Mouse (Mus musculus): ENCODE measurements at regions not wholly inside any gene's neighbourhood (a gene's known extent, or its start where the extent isn't known, plus 50 kb on each side); places are given as distances from the start of the nearest gene placed in this dataset.

- Histone ChIP-seq H3K9ac (ENCODE audit: low read depth, low read length) (no peak overlapping the region), H3K4me1 (ENCODE audit: control insufficient read depth, insufficient read depth, low read depth, low read length) (no peaks in the 10 kb centered on the region), H3K27ac (ENCODE audit: low read depth, low read length) (no peak overlapping the region), H3K27me3 (replicated peaks; ENCODE audit: control insufficient read depth, insufficient read depth, low read length) (no peaks in the 10 kb centered on the region; the same call in 1 of the 2 replicates), H3K9me3 (ENCODE audit: control insufficient read depth, low read length) (peaks cover 4% of the 10 kb centered on the region; the same call in 1 of the 2 replicates), H3K4me2 (ENCODE audit: low read length) (no peak overlapping the region), H3K36me3 (ENCODE audit: control insufficient read depth, insufficient read depth, low read length) (no peaks in the 10 kb centered on the region), H3K4me3 (ENCODE audit: low read length) (no peak overlapping the region)
- WGBS: 72% methylated on average over 8 of the region's 8 CpGs
- ATAC-seq: no peak
Observed at GRCm38 (mm10) chr9:61186541-61187420, 185.4 kb upstream of the Tle3 start.

- Histone ChIP-seq H3K9me3 (ENCODE audit: control insufficient read depth, low read length) (peaks cover 4% of the 10 kb centered on the region; the same call in 1 of the 2 replicates), H3K36me3 (ENCODE audit: control insufficient read depth, insufficient read depth, low read length) (no peaks in the 10 kb centered on the region), H3K9ac (ENCODE audit: low read depth, low read length) (no peak overlapping the region), H3K4me3 (ENCODE audit: low read length) (no peak overlapping the region), H3K4me1 (ENCODE audit: control insufficient read depth, insufficient read depth, low read depth, low read length) (no peaks in the 10 kb centered on the region), H3K27me3 (replicated peaks; ENCODE audit: control insufficient read depth, insufficient read depth, low read length) (no peaks in the 10 kb centered on the region; the same call in 1 of the 2 replicates), H3K4me2 (ENCODE audit: low read length) (no peak overlapping the region), H3K27ac (ENCODE audit: low read depth, low read length) (no peak overlapping the region)
- no peak for ATAC-seq
- WGBS: 36% methylated on average over 3 of the region's 3 CpGs
Observed at GRCm38 (mm10) chr9:61187713-61188399, 184.3 kb upstream of the Tle3 start.

GRCm38 (mm10) chr9:61189295-61189694 lies 182.9 kb upstream of the Tle3 start:
- H3K4me3 ChIP-seq (ENCODE audit: low read length): no peak overlapping the region
- no peaks in the 10 kb centered on the region for H3K36me3 ChIP-seq (ENCODE audit: control insufficient read depth, insufficient read depth, low read length)
- no peak for ATAC-seq
- peaks cover 4% of the 10 kb centered on the region; the same call in 1 of the 2 replicates for H3K9me3 ChIP-seq (ENCODE audit: control insufficient read depth, low read length)
- WGBS: 90% methylated on average over 8 of the region's 8 CpGs
- no peak overlapping the region for H3K4me2 ChIP-seq (ENCODE audit: low read length)
- no peaks in the 10 kb centered on the region for H3K4me1 ChIP-seq (ENCODE audit: control insufficient read depth, insufficient read depth, low read depth, low read length)
- no peak overlapping the region for H3K9ac ChIP-seq (ENCODE audit: low read depth, low read length)
- H3K27me3 ChIP-seq (replicated peaks; ENCODE audit: control insufficient read depth, insufficient read depth, low read length): no peaks in the 10 kb centered on the region; the same call in 1 of the 2 replicates
- no peak overlapping the region for H3K27ac ChIP-seq (ENCODE audit: low read depth, low read length)

GRCm38 (mm10) chr9:61199077-61199753 lies 173.0 kb upstream of the Tle3 start:
- no peak for ATAC-seq

GRCm38 (mm10) chr9:61199891-61200290 lies 172.3 kb upstream of the Tle3 start:
- 54% methylated on average over 8 of the region's 8 CpGs for WGBS
- Histone ChIP-seq H3K27me3 (replicated peaks; ENCODE audit: control insufficient read depth, insufficient read depth, low read length) (0 out of 2 replicates have a peak, but pooled peaks cover 6% of the 10 kb centered on the region), H3K4me3 (ENCODE audit: low read length) (no peak overlapping the region), H3K36me3 (ENCODE audit: control insufficient read depth, insufficient read depth, low read length) (no peaks in the 10 kb centered on the region), H3K9ac (ENCODE audit: low read depth, low read length) (no peak overlapping the region), H3K4me2 (ENCODE audit: low read length) (no peak overlapping the region), H3K9me3 (ENCODE audit: control insufficient read depth, low read length) (no peaks in the 10 kb centered on the region), H3K27ac (ENCODE audit: low read depth, low read length) (no peak overlapping the region), H3K4me1 (ENCODE audit: control insufficient read depth, insufficient read depth, low read depth, low read length) (no peaks in the 10 kb centered on the region; the same call in 1 of the 2 replicates)
- ATAC-seq: no peak

More at GRCm38 (mm10) chr9:61199077-61199753, 173.0 kb upstream of the Tle3 start:
- H3K27me3 ChIP-seq (replicated peaks; ENCODE audit: control insufficient read depth, insufficient read depth, low read length): 0 out of 2 replicates have a peak, but pooled peaks cover 3% of the 10 kb centered on the region
- no peak overlapping the region for H3K4me2 ChIP-seq (ENCODE audit: low read length)
- H3K4me3 ChIP-seq (ENCODE audit: low read length): no peak overlapping the region
- no peaks in the 10 kb centered on the region for H3K9me3 ChIP-seq (ENCODE audit: control insufficient read depth, low read length)
- WGBS: 47% methylated on average over 4 of the region's 4 CpGs
- H3K27ac ChIP-seq (ENCODE audit: low read depth, low read length): no peak overlapping the region
- no peaks in the 10 kb centered on the region; the same call in 1 of the 2 replicates for H3K4me1 ChIP-seq (ENCODE audit: control insufficient read depth, insufficient read depth, low read depth, low read length)
- H3K36me3 ChIP-seq (ENCODE audit: control insufficient read depth, insufficient read depth, low read length): no peaks in the 10 kb centered on the region
- no peak overlapping the region for H3K9ac ChIP-seq (ENCODE audit: low read depth, low read length)

GRCm38 (mm10) chr9:61200295-61200955 lies 171.7 kb upstream of the Tle3 start:
- Histone ChIP-seq H3K4me1 (ENCODE audit: control insufficient read depth, insufficient read depth, low read depth, low read length) (no peaks in the 10 kb centered on the region; the same call in 1 of the 2 replicates), H3K4me3 (ENCODE audit: low read length) (no peak overlapping the region), H3K4me2 (ENCODE audit: low read length) (no peak overlapping the region), H3K9ac (ENCODE audit: low read depth, low read length) (no peak overlapping the region), H3K9me3 (ENCODE audit: control insufficient read depth, low read length) (no peaks in the 10 kb centered on the region), H3K27me3 (replicated peaks; ENCODE audit: control insufficient read depth, insufficient read depth, low read length) (0 out of 2 replicates have a peak, but pooled peaks cover 6% of the 10 kb centered on the region), H3K27ac (ENCODE audit: low read depth, low read length) (no peak overlapping the region), H3K36me3 (ENCODE audit: control insufficient read depth, insufficient read depth, low read length) (no peaks in the 10 kb centered on the region)
- ATAC-seq: no peak
- 28% methylated on average over 5 of the region's 5 CpGs for WGBS

GRCm38 (mm10) chr9:61205049-61205448 lies 167.1 kb upstream of the Tle3 start:
- Histone ChIP-seq H3K9ac (ENCODE audit: low read depth, low read length) (no peak overlapping the region), H3K9me3 (ENCODE audit: control insufficient read depth, low read length) (no peaks in the 10 kb centered on the region), H3K4me1 (ENCODE audit: control insufficient read depth, insufficient read depth, low read depth, low read length) (peaks cover 2% of the 10 kb centered on the region; the same call in 1 of the 2 replicates), H3K4me3 (ENCODE audit: low read length) (no peak overlapping the region), H3K27me3 (replicated peaks; ENCODE audit: control insufficient read depth, insufficient read depth, low read length) (0 out of 2 replicates have a peak, but pooled peaks cover 6% of the 10 kb centered on the region), H3K27ac (ENCODE audit: low read depth, low read length) (no peak overlapping the region), H3K4me2 (ENCODE audit: low read length) (no peak overlapping the region), H3K36me3 (ENCODE audit: control insufficient read depth, insufficient read depth, low read length) (no peaks in the 10 kb centered on the region)
- WGBS: 74% methylated on average over 8 of the region's 8 CpGs
- ATAC-seq: no peak

GRCm38 (mm10) chr9:61206725-61207365 lies 165.3 kb upstream of the Tle3 start:
- Histone ChIP-seq H3K4me2 (ENCODE audit: low read length) (no peak overlapping the region), H3K27me3 (replicated peaks; ENCODE audit: control insufficient read depth, insufficient read depth, low read length) (0 out of 2 replicates have a peak, but pooled peaks cover 6% of the 10 kb centered on the region), H3K27ac (ENCODE audit: low read depth, low read length) (0 out of 2 replicates have a peak overlapping the region, but pooled peaks have one; percentile 12), H3K36me3 (ENCODE audit: control insufficient read depth, insufficient read depth, low read length) (no peaks in the 10 kb centered on the region), H3K9me3 (ENCODE audit: control insufficient read depth, low read length) (no peaks in the 10 kb centered on the region), H3K9ac (ENCODE audit: low read depth, low read length) (no peak overlapping the region; the same call in 1 of the 2 replicates), H3K4me3 (ENCODE audit: low read length) (no peak overlapping the region), H3K4me1 (ENCODE audit: control insufficient read depth, insufficient read depth, low read depth, low read length) (peaks cover 2% of the 10 kb centered on the region; the same call in 1 of the 2 replicates)
- 0 out of 2 replicates have a peak, but pooled peaks have one; percentile 20 for ATAC-seq
- 39% methylated on average over 13 of the region's 13 CpGs for WGBS
